Mouse (Mus musculus): ENCODE data around the gene Mthfr.

Mthfr gene

GRCm38 (mm10) chr4:148038600-148039253, at the start of gene Mthfr, which contains the start of gene Clcn6:
Mthfr (plus strand) TSS chr4:148039077.
Clcn6 (minus strand) TSS chr4:148038821.
- peak; percentile 99 for DNase-seq (ENCODE audit: low spot score)

GRCm38 (mm10) chr4:147993571-147994095, 45.2 kb upstream of the Mthfr start:
- DNase-seq (ENCODE audit: low spot score): no peak

- no peak for DNase-seq (ENCODE audit: low spot score)
Measured at GRCm38 (mm10) chr4:147995311-147995710, 43.6 kb upstream of the Mthfr start.

- no peak for DNase-seq (ENCODE audit: low spot score)
Measured at GRCm38 (mm10) chr4:148000202-148000772, 38.6 kb upstream of the Mthfr start, which contains the start of gene Nppa. Nppa (plus strand) TSS chr4:148000722.

GRCm38 (mm10) chr4:148001013-148001789, 37.7 kb upstream of the Mthfr start:
- DNase-seq (ENCODE audit: low spot score): no peak

GRCm38 (mm10) chr4:148001866-148002265, 37.0 kb upstream of the Mthfr start:
- DNase-seq (ENCODE audit: low spot score): no peak

- DNase-seq (ENCODE audit: low spot score): no peak
Measured at GRCm38 (mm10) chr4:148004361-148004760, 34.5 kb upstream of the Mthfr start.

- no peak for DNase-seq (ENCODE audit: low spot score)
Measured at GRCm38 (mm10) chr4:148008412-148008811, 30.5 kb upstream of the Mthfr start.

GRCm38 (mm10) chr4:148009641-148010040, 29.2 kb upstream of the Mthfr start:
- DNase-seq (ENCODE audit: low spot score): no peak

GRCm38 (mm10) chr4:148011332-148011731, 27.5 kb upstream of the Mthfr start:
- DNase-seq (ENCODE audit: low spot score): no peak

- DNase-seq (ENCODE audit: low spot score): no peak
Measured at GRCm38 (mm10) chr4:148012216-148012615, 26.7 kb upstream of the Mthfr start.

GRCm38 (mm10) chr4:148015418-148015817, 23.5 kb upstream of the Mthfr start:
- no peak for DNase-seq (ENCODE audit: low spot score)

GRCm38 (mm10) chr4:148016981-148017380, 21.9 kb upstream of the Mthfr start:
- DNase-seq (ENCODE audit: low spot score): no peak

- DNase-seq (ENCODE audit: low spot score): no peak
Measured at GRCm38 (mm10) chr4:148018410-148018809, 20.5 kb upstream of the Mthfr start.

GRCm38 (mm10) chr4:148024003-148024402, 14.9 kb upstream of the Mthfr start:
- DNase-seq (ENCODE audit: low spot score): no peak

- no peak for DNase-seq (ENCODE audit: low spot score)
Measured at GRCm38 (mm10) chr4:148029297-148029696, 9.6 kb upstream of the Mthfr start.

- DNase-seq (ENCODE audit: low spot score): no peak
Measured at GRCm38 (mm10) chr4:148030506-148030905, 8.4 kb upstream of the Mthfr start.

GRCm38 (mm10) chr4:148033858-148034410, 4.9 kb upstream of the Mthfr start:
- DNase-seq (ENCODE audit: low spot score): no peak

- DNase-seq (ENCODE audit: low spot score): no peak
Measured at GRCm38 (mm10) chr4:148035440-148035839, 3.4 kb upstream of the Mthfr start.

GRCm38 (mm10) chr4:148038079-148038599, 738 bp upstream of the Mthfr start:
- no peak for DNase-seq (ENCODE audit: low spot score)

GRCm38 (mm10) chr4:148039254-148040028, 564 bp downstream of the Mthfr start:
- DNase-seq (ENCODE audit: low spot score): no peak
